8 mouse cellular contexts compared by ENCODE assay signal in the genomic region with DNA sequence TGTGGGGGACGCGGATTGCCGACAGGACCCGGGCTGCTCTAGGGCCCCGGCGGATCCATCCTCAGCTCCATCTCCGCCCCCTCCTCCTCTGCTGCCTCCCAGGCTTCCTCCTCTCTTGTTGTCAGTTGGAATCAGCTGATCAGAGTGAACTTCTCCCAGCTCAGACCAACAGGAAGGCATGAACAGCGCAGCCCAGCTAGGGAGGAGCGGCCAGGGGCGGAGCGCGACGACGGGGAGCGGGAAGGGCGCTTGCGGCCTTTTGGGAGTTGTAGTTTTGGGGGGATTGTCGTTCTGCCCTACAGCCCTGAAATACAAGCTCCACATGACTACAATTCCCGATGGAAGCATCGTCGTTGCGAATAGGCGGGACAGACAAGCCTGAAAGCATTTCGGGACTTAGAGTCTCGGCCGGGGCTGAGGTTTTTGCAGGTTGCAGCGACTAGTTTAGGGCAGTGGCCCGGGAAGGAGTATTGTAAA. TPM values are rescaled to one million over a fixed set of nuclear protein-coding genes. Genes with fewer than 3 reads are reported as not detected.
DNase-seq lines count a peak whose midpoint lies in the region; ATAC-seq lines count a peak whose summit lies in the region.

Gene Zfyve1 (minus strand): TSS at position 198 of the 477 bp plus-strand sequence.

- H3K9ac ChIP-seq in heart, embryonic 14.5 days (ENCODE audit: low read length), result peak within 1 kb of the TSS; percentile 96
- H3K9ac ChIP-seq in liver, embryonic 13.5 days, result peak within 1 kb of the TSS; percentile 94
- H3K9ac ChIP-seq in stomach, embryonic 16.5 days (ENCODE audit: low read length), result peak within 1 kb of the TSS; percentile 88

- H3K36me3 ChIP-seq in heart, embryonic 14.5 days (ENCODE audit: control insufficient read depth, insufficient read depth, low read length), result peaks cover 28% of the 10 kb centered on the region
- peaks cover 17% of the 10 kb centered on the region for H3K36me3 ChIP-seq in liver, embryonic 13.5 days
- no peaks in the 10 kb centered on the region; the same call in 1 of the 2 replicates for H3K36me3 ChIP-seq in stomach, embryonic 16.5 days (ENCODE audit: control insufficient read depth, insufficient read depth, low read length)

- H3K27ac ChIP-seq in heart, embryonic 14.5 days (replicated peaks in 1 of 2; ENCODE audit: control insufficient read depth in 1 of 2, insufficient read depth in 1 of 2, low read depth in 2 of 2, low read length in 2 of 2), result peak within 1 kb of the TSS; percentile 75 to 86
- peak within 1 kb of the TSS; percentile 87 for H3K27ac ChIP-seq in liver, embryonic 13.5 days
- peak within 1 kb of the TSS; percentile 81 for H3K27ac ChIP-seq in stomach, embryonic 16.5 days (ENCODE audit: low read length)

- H3K9me3 ChIP-seq in heart, embryonic 14.5 days (ENCODE audit: control insufficient read depth, low read length), result no peaks in the 10 kb centered on the region
- no peaks in the 10 kb centered on the region for H3K9me3 ChIP-seq in liver, embryonic 13.5 days (replicated peaks)
- H3K9me3 ChIP-seq in stomach, embryonic 16.5 days (replicated peaks; ENCODE audit: control insufficient read depth, low read length), result no peaks in the 10 kb centered on the region

- H3K4me1 ChIP-seq in heart, embryonic 14.5 days (ENCODE audit: control insufficient read depth in 2 of 2, insufficient read depth in 2 of 2, low read length in 2 of 2), result peaks cover 0 to 17% of the 10 kb centered on the region in 2 experiments; a peak in 2 of 4 replicates
- peaks cover 29% of the 10 kb centered on the region for H3K4me1 ChIP-seq in liver, embryonic 13.5 days (replicated peaks)
- no peaks in the 10 kb centered on the region for H3K4me1 ChIP-seq in stomach, embryonic 16.5 days (ENCODE audit: control insufficient read depth, insufficient read depth, low read length)

- no peaks in the 10 kb centered on the region for H3K27me3 ChIP-seq in heart, embryonic 14.5 days (ENCODE audit: control insufficient read depth, insufficient read depth, low read length)
- no peaks in the 10 kb centered on the region for H3K27me3 ChIP-seq in liver, embryonic 13.5 days
- H3K27me3 ChIP-seq in stomach, embryonic 16.5 days (ENCODE audit: control insufficient read depth, insufficient read depth, low read length), result no peaks in the 10 kb centered on the region

- peak; percentile 87 for DNase-seq in c-Kit-negative CD71-positive TER-119-positive erythroid progenitor cells, embryonic 14.5 days (ENCODE audit: low read depth, low spot score)
- DNase-seq in fibroblast of lung, adult 2 months (ENCODE audit: low read depth), result peak; percentile 99
- peak; percentile 96 for DNase-seq in kidney, postnatal 14 days
- DNase-seq in liver, embryonic 13.5 days, result peak; percentile 92
- peak; percentile 91 for DNase-seq in neural tube, embryonic 10.5 days (ENCODE audit: extremely low spot score, low spot score)

- peak; percentile 98 for ATAC-seq in CD4-positive, CD25-positive, alpha-beta regulatory T cell, adult 4 months
- peak; percentile 97 for ATAC-seq in heart, embryonic 14.5 days (ENCODE audit: insufficient number of reproducible peaks, insufficient read depth, low FRiP score, low read depth)
- ATAC-seq in liver, embryonic 13.5 days (ENCODE audit: low read depth), result peak; percentile 99
- peak; percentile 99 for ATAC-seq in stomach, embryonic 16.5 days (ENCODE audit: insufficient read depth, low FRiP score)

- H3K4me2 ChIP-seq in heart, embryonic 14.5 days (ENCODE audit: low read length), result peak within 1 kb of the TSS; percentile 90
- H3K4me2 ChIP-seq in liver, embryonic 13.5 days, result peak within 1 kb of the TSS; percentile 89
- H3K4me2 ChIP-seq in stomach, embryonic 16.5 days (ENCODE audit: low read depth, low read length), result peak within 1 kb of the TSS; percentile 66

- H3K4me3 ChIP-seq in heart, embryonic 14.5 days (ENCODE audit: control insufficient read depth in 1 of 2, insufficient read depth in 1 of 2, low read depth in 1 of 2, low read length in 2 of 2), result peak within 1 kb of the TSS; percentile 96 to 98
- peak within 1 kb of the TSS; percentile 86 for H3K4me3 ChIP-seq in liver, embryonic 13.5 days (replicated peaks)
- peak within 1 kb of the TSS; percentile 78 for H3K4me3 ChIP-seq in stomach, embryonic 16.5 days (replicated peaks; ENCODE audit: low read length)

- WGBS in heart, embryonic 14.5 days, result 0% methylated on average over 28 of the region's 28 CpGs
- WGBS in liver, embryonic 13.5 days (ENCODE audit: insufficient replicate concordance), result 0% methylated on average over 28 of the region's 28 CpGs
- 1% methylated on average over 28 of the region's 28 CpGs for WGBS in stomach, embryonic 16.5 days

RNA-seq across cellular contexts. Expression of gene Zfyve1, which starts in this region (rescaled TPM):
- polyA plus RNA-seq in CD4-positive, CD25-positive, alpha-beta regulatory T cell, adult 4 months (2017; shearing (Covaris generic)), result 10 to 100 TPM; 10.5 to 19.8 TPM
- polyA plus RNA-seq in heart, embryonic 14.5 days (2014; fragmentation: Nextera tagmentation; extraction: Ambion mirVana), result 13.9 and 16.6 TPM in 2 replicates
- polyA plus RNA-seq in liver, embryonic 13.5 days (2015; fragmentation: Nextera tagmentation; extraction: Ambion mirVana), result 5.0 and 5.9 TPM in 2 replicates
- polyA plus RNA-seq in stomach, embryonic 16.5 days (2015; fragmentation: Nextera tagmentation; extraction: Ambion mirVana), result 15.6 and 16.6 TPM in 2 replicates

Comparison
In these comparisons a context has a peak if more than half of its experiments do, and no peak if none do; other contexts are left out.
1. Peak in every context shown above with its lines: DNase-seq, ATAC-seq, H3K4me3 ChIP-seq and H3K27ac ChIP-seq.